Mouse (Mus musculus) kidney, adult 2 months (tissue): ENCODE data around the gene Pfn1.

ENCODE experiments used
- CTCF ChIP-seq: fragments of 200-500 bp; conservative IDR thresholded peaks from 2 replicates; pipeline ENCODE4 v1.5.1; 2011; ENCODE audit warnings: low read depth, mild to moderate bottlenecking, control low read depth, low read length, moderate library complexity, mixed read lengths; ENCODE audit not compliant: insufficient read depth, insufficient read length
- POLR2A ChIP-seq: fragments of 200-500 bp; IDR thresholded peaks from one replicate; pipeline ENCODE4 v1.6.1; 2011; ENCODE audit warnings: low read depth, low read length, control low read depth

DNA sequence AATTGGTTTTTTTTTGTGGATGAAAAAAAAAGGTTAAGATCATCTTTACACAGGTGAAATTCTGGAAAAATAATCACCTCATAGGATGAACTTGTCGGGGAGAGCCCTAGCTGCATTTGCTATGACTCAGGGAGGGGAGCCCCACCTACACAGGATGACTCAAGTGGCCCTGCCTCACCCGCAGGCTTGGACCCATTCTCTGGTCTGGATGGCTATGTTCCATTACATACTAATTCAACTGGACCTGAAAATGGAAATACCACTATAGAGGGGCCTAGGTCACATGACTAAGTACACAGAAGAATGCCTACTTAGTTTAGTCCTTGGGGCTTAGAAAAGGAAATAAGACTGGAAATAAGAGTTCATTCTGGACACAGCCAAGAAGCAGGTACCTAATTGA, 3.1 kb downstream of the Pfn1 start:
- TF ChIP-seq CTCF = no peak
- no peak for TF ChIP-seq POLR2A
